26 mouse cellular contexts compared by ENCODE assay signal in the genomic region with DNA sequence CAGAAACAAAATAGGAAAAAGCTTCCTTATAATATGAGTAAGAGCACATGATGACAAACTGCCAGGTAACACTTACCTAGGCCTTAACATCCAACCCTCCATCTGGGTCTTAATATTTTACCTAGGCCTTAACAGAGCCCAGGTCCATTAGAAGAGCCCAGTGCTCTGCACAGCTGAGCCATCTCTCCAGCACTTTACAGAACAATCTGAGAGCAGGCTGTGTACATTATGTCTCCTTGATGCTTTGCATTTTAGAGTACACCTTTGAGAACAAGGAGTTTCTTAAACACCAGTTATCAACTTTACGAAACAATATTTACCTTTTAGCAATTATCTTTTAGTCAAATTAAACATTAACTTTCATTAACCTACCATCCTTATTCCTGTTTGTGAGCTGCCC. TPM values are rescaled to one million over a fixed set of nuclear protein-coding genes. Genes with fewer than 3 reads are reported as not detected.
DNase-seq lines count a peak whose midpoint lies in the region; ATAC-seq and TF ChIP-seq lines count a peak whose summit lies in the region.
"Had no signal": no experiment of that assay in that cellular context is flagged by ENCODE, and none has a peak within 500 bp of the region (broad histone marks: within the 10 kb centered on the region; RNA-seq: fewer than 3 reads in every experiment).

No protein-coding gene starts in this region.

- H3K36me3 ChIP-seq in liver, adult 2 months (ENCODE audit: control insufficient read depth, insufficient read depth, low read length): no peaks in the 10 kb centered on the region
- H3K36me3 ChIP-seq in liver, embryonic 11.5 days (ENCODE audit: control insufficient read depth, insufficient read depth, low read length): no peaks in the 10 kb centered on the region
- H3K36me3 ChIP-seq in intestine, embryonic 16.5 days (ENCODE audit: control insufficient read depth, insufficient read depth, low read length): no peaks in the 10 kb centered on the region
- H3K36me3 ChIP-seq in small intestine, adult 2 months (ENCODE audit: control insufficient read depth, insufficient read depth, low read length): no peaks in the 10 kb centered on the region
- H3K36me3 ChIP-seq: hindbrain, embryonic 13.5 days; limb, embryonic 13.5 days; midbrain, embryonic 13.5 days; neural tube, embryonic 13.5 days had no signal

- no peaks in the 10 kb centered on the region for H3K9me3 ChIP-seq in liver, embryonic 11.5 days (ENCODE audit: control insufficient read depth, low read length)
- no peaks in the 10 kb centered on the region for H3K9me3 ChIP-seq in intestine, embryonic 16.5 days (ENCODE audit: control insufficient read depth, low read length)
- H3K9me3 ChIP-seq: hindbrain, embryonic 13.5 days; limb, embryonic 13.5 days; midbrain, embryonic 13.5 days; neural tube, embryonic 13.5 days had no signal

- no peak overlapping the region for H3K9ac ChIP-seq in liver, adult 2 months (ENCODE audit: low read depth, low read length)
- no peak overlapping the region for H3K9ac ChIP-seq in liver, embryonic 11.5 days (ENCODE audit: low read depth, low read length)
- H3K9ac ChIP-seq in intestine, embryonic 16.5 days (ENCODE audit: low read depth, low read length): no peak overlapping the region
- H3K9ac ChIP-seq: hindbrain, embryonic 13.5 days; limb, embryonic 13.5 days; midbrain, embryonic 13.5 days; neural tube, embryonic 13.5 days had no signal

- peaks cover 12% of the 10 kb centered on the region for H3K4me1 ChIP-seq in liver, adult 2 months (ENCODE audit: control insufficient read depth, insufficient read depth, low read length)
- no peaks in the 10 kb centered on the region for H3K4me1 ChIP-seq in liver, embryonic 11.5 days (replicated peaks; ENCODE audit: control insufficient read depth, insufficient read depth, low read length)
- peaks cover 10% of the 10 kb centered on the region for H3K4me1 ChIP-seq in intestine, embryonic 16.5 days (ENCODE audit: control insufficient read depth, insufficient read depth, low read length)
- peaks cover 37% of the 10 kb centered on the region for H3K4me1 ChIP-seq in small intestine, adult 2 months (ENCODE audit: control insufficient read depth, insufficient read depth, insufficient read length, low read length)
- H3K4me1 ChIP-seq: hindbrain, embryonic 13.5 days; limb, embryonic 13.5 days; midbrain, embryonic 13.5 days; neural tube, embryonic 13.5 days had no signal

- no peak for TF ChIP-seq CTCF in liver, adult 2 months (IDR thresholded peaks at IDR 0.05; ENCODE audit: low read depth, low read length)
- no peak for TF ChIP-seq CTCF in small intestine, adult 2 months (IDR thresholded peaks at IDR 0.05; ENCODE audit: extremely low read depth, insufficient read length, insufficient replicate concordance, low read depth, low read length)

- no peaks in the 10 kb centered on the region for H3K79me2 ChIP-seq in liver, adult 2 months (ENCODE audit: control insufficient read depth, insufficient read depth, low read length)

- peak; percentile 89 for DNase-seq in liver, adult 2 months (ENCODE audit: extremely low read depth, low read depth, low spot score)
- DNase-seq in liver, embryonic 11.5 days (ENCODE audit: low spot score): no peak
- DNase-seq in adrenal gland, postnatal 4 days (ENCODE audit: low spot score in 2 of 2): no peak
- DNase-seq in ovary, adult 18-20 months (ENCODE audit: low spot score): no peak
- DNase-seq: adrenal gland, adult 2 months; adrenal gland, postnatal 36 days; B cell, adult 2 months; cerebellum, adult 2 months; cerebellum, postnatal 14 days; gastrocnemius, adult 2 months; gastrocnemius, postnatal 36 days; heart, adult 18-20 months; heart, postnatal 4 days; kidney, postnatal 10 days; lung, adult 18-20 months had no signal

- no peak overlapping the region for H3K4me3 ChIP-seq in liver, adult 2 months (ENCODE audit: insufficient read depth, low read depth, low read length)
- no peak overlapping the region for H3K4me3 ChIP-seq in liver, embryonic 11.5 days (ENCODE audit: low read depth, low read length)
- H3K4me3 ChIP-seq in intestine, embryonic 16.5 days (ENCODE audit: low read length): no peak overlapping the region
- H3K4me3 ChIP-seq in small intestine, adult 2 months (ENCODE audit: low read depth, low read length): no peak overlapping the region
- H3K4me3 ChIP-seq: erythroblast, embryonic 14.5 days; gastrocnemius, adult 2 months; hindbrain, embryonic 13.5 days; limb, embryonic 13.5 days; midbrain, embryonic 13.5 days; neural tube, embryonic 13.5 days had no signal

- H3K27ac ChIP-seq in liver, adult 2 months (replicated peaks; ENCODE audit: insufficient read depth, low read depth, low read length): peak overlapping the region; percentile 93
- H3K27ac ChIP-seq in liver, embryonic 11.5 days (ENCODE audit: low read depth, low read length): no peak overlapping the region
- H3K27ac ChIP-seq in intestine, embryonic 16.5 days (ENCODE audit: low read length): peak overlapping the region; percentile 76
- H3K27ac ChIP-seq in small intestine, adult 2 months (ENCODE audit: insufficient read depth, low read depth, low read length): peak overlapping the region; percentile 97
- H3K27ac ChIP-seq: gastrocnemius, adult 2 months; hindbrain, embryonic 13.5 days; limb, embryonic 13.5 days; macrophage; midbrain, embryonic 13.5 days; neural tube, embryonic 13.5 days had no signal

- WGBS in liver, adult 2 months: 20% methylated on average over 1 of the region's 1 CpGs
- 74% methylated on average over 1 of the region's 1 CpGs for WGBS in liver, embryonic 11.5 days
- 66% methylated on average over 1 of the region's 1 CpGs for WGBS in intestine, embryonic 16.5 days
- 30% methylated on average over 1 of the region's 1 CpGs for WGBS in small intestine, adult 2 months

- no peak for ATAC-seq in liver, embryonic 11.5 days (replicated peaks; ENCODE audit: low FRiP score)
- peak; percentile 52 for ATAC-seq in intestine, embryonic 16.5 days
- ATAC-seq: forebrain, embryonic 16.5 days; lung, postnatal 0 days; midbrain, embryonic 13.5 days had no signal

- TF ChIP-seq POLR2A in liver, adult 2 months (IDR thresholded peaks at IDR 0.05; ENCODE audit: extremely low read depth, insufficient read depth, low read length): no peak
- no peak for TF ChIP-seq POLR2A in small intestine, adult 2 months (IDR thresholded peaks at IDR 0.05; ENCODE audit: low read depth, low read length)

- no peaks in the 10 kb centered on the region for H3K27me3 ChIP-seq in liver, adult 2 months (ENCODE audit: control insufficient read depth, insufficient read depth, low read length)
- no peaks in the 10 kb centered on the region for H3K27me3 ChIP-seq in liver, embryonic 11.5 days (replicated peaks; ENCODE audit: control insufficient read depth, insufficient read depth, low read length)
- no peaks in the 10 kb centered on the region for H3K27me3 ChIP-seq in intestine, embryonic 16.5 days (replicated peaks; ENCODE audit: control insufficient read depth, insufficient read depth, low read length)
- H3K27me3 ChIP-seq in small intestine, adult 2 months (ENCODE audit: control insufficient read depth, insufficient read depth, low read length): no peaks in the 10 kb centered on the region
- H3K27me3 ChIP-seq: hindbrain, embryonic 13.5 days; midbrain, embryonic 13.5 days; neural tube, embryonic 13.5 days had no signal

- no peak overlapping the region for H3K4me2 ChIP-seq in liver, embryonic 11.5 days
- no peak overlapping the region for H3K4me2 ChIP-seq in intestine, embryonic 16.5 days (ENCODE audit: low read depth, low read length)
- H3K4me2 ChIP-seq: heart, embryonic 11.5 days; hindbrain, embryonic 13.5 days; limb, embryonic 13.5 days; midbrain, embryonic 13.5 days; neural tube, embryonic 13.5 days had no signal

RNA-seq across cellular contexts. Expression of a gene that starts 8.9 kb away (rescaled TPM):
- 21.9 and 36.3 TPM in 2 replicates for total RNA-seq in liver, adult 2 months (2014; rRNA removed)
- polyA plus RNA-seq in liver, adult 2 months (2012; rRNA removed): 85.0 and 89.8 TPM in 2 replicates
- 21.6 and 26.3 TPM in 2 replicates for polyA plus RNA-seq in liver, embryonic 11.5 days (2014; fragmentation: Nextera tagmentation; extraction: Ambion mirVana)
- 65.6 and 66.7 TPM in 2 replicates for polyA plus RNA-seq in intestine, embryonic 16.5 days (2015; fragmentation: Nextera tagmentation; extraction: Ambion mirVana)
- polyA plus RNA-seq in small intestine, adult 2 months (2012; rRNA removed): 228 and 484 TPM in 2 replicates
- total RNA-seq in adrenal gland, postnatal 4 days (2021): 10 to 100 TPM; 10.6 to 11.7 TPM

RNA-seq across cellular contexts. Expression of a gene that starts 24.4 kb away (rescaled TPM):
- 1.3 and 3.1 TPM in 2 replicates for total RNA-seq in liver, adult 2 months (2014; rRNA removed)
- polyA plus RNA-seq in liver, adult 2 months (2012; rRNA removed): 4.1 and 5.8 TPM in 2 replicates
- polyA plus RNA-seq in liver, embryonic 11.5 days (2014; fragmentation: Nextera tagmentation; extraction: Ambion mirVana): 3.6 and 5.2 TPM in 2 replicates
- 1.0 and 1.1 TPM in 2 replicates for polyA plus RNA-seq in intestine, embryonic 16.5 days (2015; fragmentation: Nextera tagmentation; extraction: Ambion mirVana)
- 0.56 and 0.85 TPM in 2 replicates for polyA plus RNA-seq in small intestine, adult 2 months (2012; rRNA removed)
- 1 to 10 TPM; 1.6 to 3.0 TPM for total RNA-seq in adrenal gland, postnatal 4 days (2021)
- polyA plus RNA-seq: erythroblast, embryonic 14.5 days had no signal

RNA-seq across cellular contexts. Expression of a gene that starts 33.8 kb away (rescaled TPM):
- 0.83 and 0.87 TPM in 2 replicates for total RNA-seq in liver, adult 2 months (2014; rRNA removed)
- polyA plus RNA-seq in liver, adult 2 months (2012; rRNA removed): 0.91 and 1.4 TPM in 2 replicates
- 28.3 and 30.2 TPM in 2 replicates for polyA plus RNA-seq in liver, embryonic 11.5 days (2014; fragmentation: Nextera tagmentation; extraction: Ambion mirVana)
- polyA plus RNA-seq in intestine, embryonic 16.5 days (2015; fragmentation: Nextera tagmentation; extraction: Ambion mirVana): 44.7 and 46.3 TPM in 2 replicates
- polyA plus RNA-seq in small intestine, adult 2 months (2012; rRNA removed): 8.8 and 10.4 TPM in 2 replicates
- total RNA-seq in adrenal gland, postnatal 4 days (2021): 10 to 100 TPM; 34.7 to 45.3 TPM
- polyA plus RNA-seq: macrophage had no signal

RNA-seq across cellular contexts. Expression of a gene that starts 35.2 kb away (rescaled TPM):
- total RNA-seq in liver, adult 2 months (2014; rRNA removed): 130 TPM in 2 replicates
- polyA plus RNA-seq in liver, adult 2 months (2012; rRNA removed): 128 and 130 TPM in 2 replicates
- 51.2 and 54.7 TPM in 2 replicates for polyA plus RNA-seq in liver, embryonic 11.5 days (2014; fragmentation: Nextera tagmentation; extraction: Ambion mirVana)
- 110 and 116 TPM in 2 replicates for polyA plus RNA-seq in intestine, embryonic 16.5 days (2015; fragmentation: Nextera tagmentation; extraction: Ambion mirVana)
- 59.8 and 117 TPM in 2 replicates for polyA plus RNA-seq in small intestine, adult 2 months (2012; rRNA removed)
- total RNA-seq in adrenal gland, postnatal 4 days (2021): 100 to 1,000 TPM; 109 to 112 TPM

RNA-seq across cellular contexts. Expression of a gene that starts 39.4 kb away (rescaled TPM):
- 1.5 and 1.8 TPM in 2 replicates for total RNA-seq in liver, adult 2 months (2014; rRNA removed)
- polyA plus RNA-seq in liver, adult 2 months (2012; rRNA removed): 5.2 and 10.0 TPM in 2 replicates
- polyA plus RNA-seq in liver, embryonic 11.5 days (2014; fragmentation: Nextera tagmentation; extraction: Ambion mirVana): 64.0 and 70.8 TPM in 2 replicates
- 54.4 and 56.9 TPM in 2 replicates for polyA plus RNA-seq in intestine, embryonic 16.5 days (2015; fragmentation: Nextera tagmentation; extraction: Ambion mirVana)
- 24.0 and 35.3 TPM in 2 replicates for polyA plus RNA-seq in small intestine, adult 2 months (2012; rRNA removed)
- total RNA-seq in adrenal gland, postnatal 4 days (2021): 100 to 1,000 TPM; 111 to 126 TPM
